Mouse (Mus musculus) cerebellum, postnatal 25 days (tissue): ENCODE measurements around the gene Pdzd11.

ENCODE experiments used
- DNase-seq, 2 experiments: peaks; one replicate each; pipeline ENCODE4 v3.0.0; 2021; ENCODE audit warnings: mixed read lengths in 2 of 2

Gene Pdzd11

DNA sequence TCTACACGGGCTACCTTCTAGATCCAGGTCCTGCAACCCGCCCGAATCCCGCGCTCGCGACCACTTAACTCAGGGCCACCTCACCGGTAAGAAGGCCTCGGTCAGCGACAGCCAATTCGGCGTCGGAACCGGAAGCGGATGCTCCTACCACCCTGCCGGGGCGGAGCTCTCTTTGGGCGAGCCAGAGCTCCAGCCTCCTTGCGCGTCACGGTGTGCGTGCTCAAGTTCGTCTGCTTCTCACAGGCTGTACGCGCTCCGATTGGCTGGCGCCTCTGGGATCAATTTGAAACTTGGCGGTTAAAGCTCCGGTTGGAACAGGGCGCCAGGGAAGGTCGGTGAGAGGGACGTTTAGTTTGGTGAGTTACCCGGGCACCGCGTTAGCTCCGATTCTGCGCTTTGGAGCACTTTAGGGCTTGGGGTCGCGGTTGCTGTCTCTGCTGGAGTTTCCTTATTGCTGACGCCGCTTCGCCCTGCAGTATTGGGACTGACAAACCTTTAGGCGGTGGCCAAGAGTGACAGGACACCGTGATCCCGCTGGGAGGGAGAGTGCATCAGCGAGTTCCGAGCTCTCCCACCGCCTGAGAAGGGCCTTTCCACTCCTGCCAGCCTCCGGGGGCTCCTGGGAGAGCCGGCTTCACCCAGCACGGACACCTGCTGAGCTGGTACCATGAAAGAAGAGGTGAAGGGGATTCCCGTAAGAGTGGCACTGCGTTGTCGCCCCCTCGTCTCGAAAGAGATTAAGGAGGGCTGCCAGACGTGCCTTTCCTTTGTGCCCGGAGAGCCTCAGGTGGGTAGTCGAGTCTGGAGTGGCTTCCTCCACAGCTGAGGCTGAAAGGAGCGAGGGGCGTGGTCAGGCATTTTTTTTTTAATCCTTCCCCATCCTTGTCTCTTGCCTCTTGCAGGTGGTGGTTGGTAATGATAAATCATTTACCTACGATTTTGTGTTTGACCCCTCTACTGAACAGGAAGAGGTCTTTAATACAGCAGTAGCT, at the start of gene Pdzd11:
Gene Pdzd11 (minus strand): TSS at position 767 of the 992 bp plus-strand sequence.
- DNase-seq: peak; percentile 82 to 90

DNA sequence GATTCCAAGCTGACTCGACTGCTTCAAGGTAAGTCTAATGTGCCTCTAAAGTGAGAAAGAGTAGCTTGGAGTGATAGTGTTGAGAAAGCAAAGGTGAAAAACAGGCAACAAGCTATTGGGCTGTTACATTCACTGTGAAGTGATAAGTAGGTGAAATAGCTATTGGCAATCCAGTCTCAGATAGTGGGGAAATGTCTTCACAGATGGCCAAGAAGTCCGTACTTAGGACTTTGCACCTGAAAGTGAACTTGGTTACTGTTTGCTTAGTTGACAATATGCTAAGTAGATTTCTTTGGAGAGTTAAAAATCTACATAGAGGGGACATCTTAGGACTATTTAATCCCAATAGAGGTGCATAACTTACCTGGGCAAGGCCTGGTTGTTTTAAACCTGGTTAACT, 38.5 kb upstream of the Pdzd11 start:
- no peak for DNase-seq

- no peak for DNase-seq
These were observed 26.5 kb upstream of the Pdzd11 start for GRCm38 (mm10) chrX:100652848-100653247.

DNA sequence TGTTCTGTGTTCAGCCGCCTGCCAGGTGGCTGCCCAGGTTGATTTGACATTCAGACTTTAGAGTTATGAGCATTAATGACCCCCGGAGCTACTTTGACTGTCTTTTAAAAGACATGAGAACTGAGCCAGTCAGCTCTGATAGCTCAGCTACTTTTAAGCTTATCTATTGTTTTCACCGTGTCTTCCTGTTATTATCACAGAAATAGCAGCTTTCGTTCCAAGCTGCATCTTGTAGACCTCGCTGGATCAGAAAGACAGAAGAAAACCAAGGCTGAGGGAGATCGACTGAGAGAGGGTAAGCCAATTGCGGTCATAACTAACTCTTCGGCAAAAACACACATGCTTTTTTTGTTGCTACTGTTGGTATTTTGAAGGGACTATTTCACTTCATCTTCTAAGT, 12.1 kb upstream of the Pdzd11 start:
- DNase-seq: no peak

DNA sequence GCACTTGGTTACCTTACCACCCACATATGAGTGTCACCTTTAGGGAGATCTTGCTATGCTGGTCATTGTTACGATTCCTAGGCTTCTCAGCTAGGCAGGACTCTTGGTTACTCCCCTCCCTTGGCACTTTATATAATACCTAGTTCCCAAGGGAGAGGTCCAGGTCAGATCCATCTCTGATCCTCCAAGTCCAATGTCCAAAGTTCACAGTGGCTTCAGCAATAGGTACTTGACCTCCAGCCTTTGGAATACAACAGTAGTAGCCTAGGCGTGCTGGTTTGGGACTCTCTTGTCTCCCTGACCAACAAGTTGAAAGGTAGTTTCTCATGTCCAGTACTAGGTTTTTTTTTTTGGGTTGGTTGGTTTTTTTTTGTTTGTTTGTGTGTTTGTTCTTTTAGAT, 2.7 kb upstream of the Pdzd11 start:
- DNase-seq: no peak

DNA sequence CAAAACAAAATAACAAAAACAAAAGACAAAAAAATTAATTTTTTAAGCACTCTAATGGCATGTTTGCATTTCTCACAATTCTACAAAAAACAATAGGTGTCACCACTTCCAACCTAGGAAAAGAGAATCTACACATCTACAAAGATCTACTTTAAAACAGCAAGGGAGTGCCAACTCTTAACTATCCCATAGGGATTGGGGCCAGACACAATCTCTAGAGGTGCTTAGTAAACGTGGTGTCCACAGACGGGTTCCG, 894 bp downstream of the Pdzd11 start, which contains the start of gene Kif4:
Gene Kif4 (plus strand): TSS at position 192 of the 256 bp plus-strand sequence.
- DNase-seq: no peak

DNA sequence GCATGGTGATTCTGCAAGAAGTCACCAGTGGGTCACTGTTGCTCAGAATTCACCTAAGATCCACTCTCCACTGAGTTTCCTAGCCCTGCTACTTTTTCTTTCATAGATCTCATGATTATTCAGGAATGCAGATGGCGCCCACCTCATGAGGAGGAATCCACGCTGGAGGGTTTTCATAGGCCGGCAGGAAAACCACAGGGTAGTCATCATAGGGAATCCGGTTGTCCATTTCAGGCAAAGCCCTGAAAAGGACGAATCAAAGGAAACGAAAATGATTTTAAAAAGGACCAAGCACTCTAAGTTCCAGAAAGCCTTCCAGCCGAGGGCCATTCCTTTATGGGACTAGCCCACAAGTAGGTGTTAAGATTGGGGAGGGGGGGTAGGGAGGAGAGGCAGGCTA, 1.2 kb downstream of the Pdzd11 start:
- DNase-seq: no peak

DNA sequence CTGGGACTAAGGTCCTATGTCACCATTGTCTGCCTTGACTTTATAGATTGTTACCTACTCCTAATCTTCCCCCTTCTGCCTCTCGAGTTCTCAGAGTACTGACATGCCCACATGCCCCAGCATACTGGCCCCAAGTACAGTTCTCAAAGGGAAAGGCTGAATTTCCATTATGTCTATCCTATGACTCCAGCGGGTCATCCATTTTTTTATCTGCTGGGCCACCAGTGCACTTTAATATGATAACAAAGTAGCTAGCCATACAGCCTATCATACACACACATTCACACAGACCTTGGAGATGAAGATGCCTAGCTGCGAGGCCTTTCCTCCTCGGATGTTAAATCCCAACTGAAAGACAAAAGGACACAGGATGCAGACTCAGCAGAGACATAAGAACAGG, 2.1 kb downstream of the Pdzd11 start:
- DNase-seq: no peak

DNA sequence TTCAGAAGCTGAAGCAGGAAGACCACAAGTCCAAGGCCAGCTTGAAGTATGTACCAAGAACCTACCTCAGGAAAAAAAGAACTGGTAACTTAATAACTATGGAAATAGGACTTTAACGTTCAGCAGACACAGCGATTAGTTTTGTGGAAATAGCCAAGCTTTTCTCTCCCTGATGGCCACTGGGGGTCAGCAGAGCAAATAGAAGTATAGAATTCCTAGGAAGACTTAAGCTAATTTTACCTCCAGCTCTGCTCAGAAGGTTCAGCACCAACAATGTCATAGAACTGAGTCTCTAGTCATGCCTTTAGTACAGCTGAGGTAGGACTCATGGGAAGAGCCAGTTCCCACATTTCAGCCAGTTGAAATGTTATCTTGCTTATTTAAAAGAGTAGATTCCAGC, 5.0 kb downstream of the Pdzd11 start:
- no peak for DNase-seq

GRCm38 (mm10) chrX:100618488-100618887, 7.9 kb downstream of the Pdzd11 start:
- DNase-seq: no peak

GRCm38 (mm10) chrX:100605314-100605713, 21.1 kb downstream of the Pdzd11 start, which contains the start of gene Arr3:
Arr3 (plus strand) TSS chrX:100605497.
- DNase-seq: no peak

DNA sequence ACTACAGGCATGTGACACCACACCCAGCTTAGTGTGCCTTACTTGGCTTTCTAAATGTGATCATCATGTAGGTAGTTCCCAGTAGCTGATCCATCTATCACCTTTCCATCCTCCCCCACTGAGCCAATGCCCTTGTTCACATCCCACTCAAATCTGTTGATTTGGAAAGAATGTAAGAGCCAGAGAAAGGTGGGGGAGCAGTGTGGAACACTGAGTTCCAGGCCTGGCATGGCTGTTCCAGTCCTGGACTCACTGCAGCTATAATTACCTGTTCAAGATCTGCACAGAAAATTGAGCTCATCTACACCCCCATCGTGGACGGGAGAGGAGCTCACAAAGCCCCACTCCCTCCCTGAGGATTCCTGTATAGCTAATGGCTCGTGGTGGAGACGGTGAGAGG, 26.6 kb downstream of the Pdzd11 start:
- no peak for DNase-seq

- DNase-seq: peak in 1 of 2 experiments; percentile 33
These were observed 28.9 kb downstream of the Pdzd11 start for GRCm38 (mm10) chrX:100597439-100597838.

DNA sequence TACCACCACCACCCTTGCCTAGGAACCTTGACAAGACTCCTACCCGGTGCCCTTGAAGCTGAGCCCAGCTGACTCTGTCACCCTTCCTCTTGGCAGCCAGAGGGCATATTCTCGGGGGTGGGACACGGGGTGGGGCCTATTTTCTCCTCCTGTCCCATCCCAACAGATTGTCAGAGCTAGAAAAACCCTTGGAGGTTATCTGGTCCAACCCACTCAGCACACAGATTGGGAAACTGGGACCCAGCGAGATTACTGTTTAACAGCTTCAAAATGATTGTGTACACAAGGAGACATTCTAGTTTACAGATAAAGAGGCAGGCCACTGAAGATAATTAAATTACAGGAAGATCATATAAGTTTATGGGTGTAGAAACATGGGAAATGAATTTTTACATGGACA, 31.6 kb downstream of the Pdzd11 start, which contains the start of gene P2ry4:
Gene P2ry4 (minus strand): TSS at position 79 of the 400 bp plus-strand sequence.
- DNase-seq: no peak
